Mouse (Mus musculus): ENCODE measurements at regions not wholly inside any gene's neighbourhood (a gene's known extent, or its start where the extent isn't known, plus 50 kb on each side); places are given as distances from the start of the nearest gene placed in this dataset.

DNA sequence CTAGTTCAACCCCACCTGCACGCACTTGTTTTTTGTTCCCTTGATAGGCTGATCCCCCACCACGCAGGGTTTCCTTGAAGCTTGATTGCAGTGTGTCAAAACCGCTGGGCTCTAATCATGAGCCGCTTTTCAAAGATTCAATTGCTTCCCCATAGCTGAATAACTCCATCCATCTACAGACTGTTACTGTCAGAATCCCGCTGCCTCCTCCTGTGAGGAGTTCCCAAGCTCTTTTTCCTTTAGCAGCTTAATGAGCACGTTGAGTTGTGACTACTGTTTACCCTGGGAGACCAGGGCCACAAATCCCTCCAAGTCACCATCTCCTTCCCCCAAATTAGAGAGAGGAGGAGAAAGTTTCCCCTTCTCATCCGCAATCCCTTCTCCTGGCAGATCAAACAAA is 234.6 kb upstream of the Slc16a7 start:
- TF ChIP-seq POLR2A (IDR thresholded peaks at IDR 0.05; ENCODE audit: borderline replicate concordance, insufficient read depth, low read length) (no peak), CTCF (IDR thresholded peaks at IDR 0.05; ENCODE audit: borderline replicate concordance, insufficient read depth, low read depth, low read length) (no peak)
